Mouse (Mus musculus) megakaryocyte, embryonic 14.5 days (primary cell): ENCODE results near the gene Oxct1. TPM values are rescaled to one million over a fixed set of nuclear protein-coding genes. Genes with fewer than 3 reads are reported as not detected.

Experiments
- H3K27me3 ChIP-seq: replicated peaks from 2 replicates; pipeline ENCODE3; 2012; ENCODE audit warnings: inconsistent platforms
- H3K36me3 ChIP-seq: replicated peaks from 2 replicates; pipeline ENCODE3; 2012; ENCODE audit warnings: low read length, inconsistent platforms, mixed read lengths
- H3K4me1 ChIP-seq: 2 replicates; pipeline ENCODE4 v1.6.1; 2012; ENCODE audit warnings: inconsistent platforms
- H3K4me3 ChIP-seq: replicated peaks from 2 replicates; pipeline ENCODE3; 2012; ENCODE audit warnings: moderate library complexity, mild to moderate bottlenecking, inconsistent platforms
- H3K9me3 ChIP-seq: 2 replicates; pipeline ENCODE4 v1.6.1; 2012; ENCODE audit warnings: inconsistent platforms
- FLI1 ChIP-seq: IDR thresholded peaks from 2 replicates; pipeline ENCODE4 v1.6.1; 2012; ENCODE audit warnings: low read length, inconsistent platforms, mixed read lengths
- GATA1 ChIP-seq: IDR thresholded peaks from 3 replicates; pipeline ENCODE4 v1.6.1; 2012; ENCODE audit warnings: mixed read lengths, low read length, inconsistent platforms, borderline replicate concordance
- polyA plus RNA-seq: library from polyadenylated mRNA; stranded (reverse); fragments of >175 nt; gene quantifications from 2 replicates; pipeline ENCODE4 v1.2.3, GENCODE M21; 2012; ENCODE audit warnings: low replicate concordance; ENCODE audit not compliant: insufficient read depth

Gene Oxct1
- polyA plus RNA-seq, 1 experiment = 15.4 TPM

DNA sequence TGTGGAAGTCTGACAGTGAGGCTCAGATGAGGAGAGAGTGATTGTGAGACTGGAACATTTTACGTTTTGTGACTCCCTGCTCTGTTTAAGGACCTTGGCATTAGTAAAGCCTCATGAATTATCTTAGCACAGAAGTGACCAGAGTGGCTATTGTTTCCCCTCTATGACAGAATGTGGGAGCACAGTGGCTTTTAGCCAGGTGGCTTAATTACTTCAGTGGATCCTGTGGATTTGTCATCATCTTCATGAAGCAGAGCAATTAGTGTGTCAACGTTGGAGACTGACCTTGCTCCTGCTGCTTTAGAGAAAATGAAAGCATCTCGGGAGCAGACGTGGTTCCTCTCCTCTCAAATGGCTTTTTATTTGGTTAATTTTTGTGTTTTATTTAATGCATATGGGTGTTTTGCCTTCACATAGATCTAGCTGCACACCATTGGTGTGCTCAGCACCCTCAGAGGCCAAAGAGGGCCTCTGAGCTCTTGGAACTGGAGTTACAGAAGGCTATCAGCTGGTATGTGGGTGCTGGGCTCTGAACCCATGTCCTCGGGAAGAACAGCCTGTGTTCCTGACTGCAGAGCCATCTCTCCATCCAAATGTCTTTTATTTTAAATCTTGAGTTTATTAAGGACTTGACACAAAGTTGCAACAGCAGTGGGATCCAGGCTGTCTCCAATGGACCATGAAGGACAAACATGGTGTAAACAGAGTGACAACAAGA, 41.2 kb downstream of the Oxct1 start:
- peaks cover 5% of the 10 kb centered on the region; the same call in 1 of the 2 replicates for H3K4me1 ChIP-seq
- no peak overlapping the region for H3K4me3 ChIP-seq
- H3K27me3 ChIP-seq = no peaks in the 10 kb centered on the region
- H3K36me3 ChIP-seq = peaks cover 61% of the 10 kb centered on the region
- TF ChIP-seq GATA1 (no peak), FLI1 (no peak)
- H3K9me3 ChIP-seq = no peaks in the 10 kb centered on the region

DNA sequence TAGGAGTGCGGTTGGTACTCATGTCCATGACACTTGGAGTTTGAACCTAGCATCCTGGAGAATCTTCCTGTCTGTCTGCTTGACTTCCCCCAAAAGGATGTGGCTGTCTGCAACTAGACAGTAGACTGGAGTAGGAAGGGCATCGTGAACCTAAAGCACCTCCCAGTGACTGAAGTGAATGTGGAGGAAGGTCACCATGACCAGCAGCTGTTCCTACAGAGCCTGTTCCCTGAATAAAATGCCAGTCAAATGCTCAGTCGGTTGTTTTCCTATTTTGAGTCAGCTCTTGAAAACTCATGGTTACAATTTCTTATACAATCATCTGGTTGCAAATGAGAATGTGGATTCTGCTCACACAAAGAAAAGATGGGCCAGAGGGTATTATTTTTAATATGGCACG, 51.8 kb downstream of the Oxct1 start:
- Histone ChIP-seq H3K36me3 (peaks cover 32% of the 10 kb centered on the region), H3K9me3 (no peaks in the 10 kb centered on the region), H3K27me3 (no peaks in the 10 kb centered on the region), H3K4me1 (peaks cover 9% of the 10 kb centered on the region), H3K4me3 (no peak overlapping the region)
- TF ChIP-seq FLI1 (no peak), GATA1 (no peak)

DNA sequence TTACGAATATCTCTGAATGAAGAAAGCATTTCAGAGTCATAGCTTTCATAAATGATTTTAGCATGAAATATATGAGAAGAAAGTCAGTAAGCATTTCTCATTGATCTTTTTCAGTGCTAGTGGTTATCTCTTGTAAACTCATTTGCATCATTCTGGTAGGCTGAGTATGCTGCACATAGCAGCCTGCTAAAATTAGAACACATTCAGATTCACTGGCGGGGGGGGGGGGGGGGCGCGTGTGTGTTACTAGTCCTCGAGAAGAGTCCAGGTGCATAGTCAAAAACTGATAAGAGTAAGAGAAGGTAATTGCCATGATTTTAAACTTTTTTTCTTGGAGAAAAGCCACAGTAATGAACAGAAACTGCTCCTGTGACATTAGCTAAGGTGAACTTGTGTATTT, 52.6 kb downstream of the Oxct1 start:
- no peak for TF ChIP-seq FLI1
- no peak for TF ChIP-seq GATA1
- Histone ChIP-seq H3K27me3 (no peaks in the 10 kb centered on the region), H3K4me3 (no peak overlapping the region), H3K9me3 (no peaks in the 10 kb centered on the region), H3K36me3 (peaks cover 26% of the 10 kb centered on the region), H3K4me1 (peaks cover 9% of the 10 kb centered on the region)

DNA sequence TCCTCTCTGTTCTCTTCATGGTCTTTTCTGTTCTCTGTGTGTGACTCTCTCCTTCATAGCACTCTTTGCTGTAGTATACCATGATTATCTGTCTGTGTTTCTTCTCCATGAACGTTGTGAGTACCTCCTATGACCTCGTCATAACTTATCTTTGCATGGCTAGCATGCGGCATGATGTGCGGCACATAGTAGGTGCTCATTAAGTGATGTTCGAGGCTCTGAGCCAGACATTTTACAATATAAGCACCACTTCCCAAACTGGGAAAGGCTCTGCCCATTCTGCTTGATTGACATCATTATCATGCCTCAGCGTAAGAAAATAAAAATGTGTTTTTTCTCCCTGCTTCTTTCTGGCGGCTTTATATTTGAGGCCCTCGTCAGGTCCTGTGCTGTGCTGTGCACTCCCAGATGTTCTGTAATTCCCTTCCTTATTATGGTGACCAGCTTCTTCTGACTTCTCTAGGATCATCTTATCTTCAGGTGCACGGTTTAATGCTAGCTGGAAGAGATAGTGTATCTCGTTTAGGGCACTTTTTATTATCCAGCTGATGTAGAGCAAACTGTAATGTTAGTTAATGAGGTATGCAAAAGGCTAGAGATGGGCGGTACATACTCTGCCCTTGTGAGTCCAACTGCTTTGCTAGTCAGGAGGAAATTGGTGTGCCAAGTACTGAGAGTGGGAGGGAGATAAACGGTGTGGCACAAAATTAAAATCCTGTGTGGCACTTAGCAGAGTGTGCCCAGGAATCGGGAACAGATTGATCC, 53.4 kb downstream of the Oxct1 start:
- no peaks in the 10 kb centered on the region for H3K9me3 ChIP-seq
- peaks cover 9% of the 10 kb centered on the region for H3K4me1 ChIP-seq
- H3K4me3 ChIP-seq = no peak overlapping the region
- TF ChIP-seq GATA1 = no peak
- no peak for TF ChIP-seq FLI1
- no peaks in the 10 kb centered on the region for H3K27me3 ChIP-seq
- H3K36me3 ChIP-seq = peaks cover 24% of the 10 kb centered on the region

DNA sequence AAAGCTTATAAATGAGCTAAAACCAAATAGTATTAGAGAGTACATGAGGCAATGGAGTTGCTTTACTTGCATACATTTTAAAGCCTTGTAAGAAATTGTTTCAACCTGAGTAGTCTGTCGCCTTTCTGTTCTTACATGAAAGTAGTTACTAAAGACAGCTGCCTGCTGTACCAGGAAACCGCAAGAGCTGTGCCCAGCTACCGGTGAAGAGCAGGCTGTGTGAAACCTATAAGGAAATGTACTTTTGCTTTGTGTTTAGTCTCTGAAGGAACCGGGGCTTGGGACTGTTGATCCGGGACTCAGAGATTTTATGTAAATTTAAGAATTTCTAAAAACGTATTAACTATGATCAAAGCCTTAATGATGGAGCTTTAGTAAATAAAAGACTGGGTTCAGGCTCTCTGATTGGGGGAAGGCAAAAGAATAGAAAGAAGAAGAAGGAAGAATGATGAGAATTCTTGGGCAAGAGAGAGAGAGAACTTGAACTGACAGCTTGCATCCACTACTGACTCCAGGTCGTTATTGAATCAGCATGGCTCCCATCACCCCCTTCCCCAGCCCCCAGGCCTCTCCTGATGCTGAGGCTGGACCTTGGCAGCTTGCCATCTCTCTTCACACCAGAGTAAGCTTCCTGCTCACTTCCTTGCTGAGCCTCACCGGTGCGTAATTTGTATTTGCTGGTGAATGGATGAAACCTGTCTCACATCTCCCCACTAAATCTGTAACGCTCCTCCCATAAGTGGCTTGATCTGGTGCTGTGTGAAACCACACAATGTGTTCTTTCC, 59.6 kb downstream of the Oxct1 start:
- Histone ChIP-seq H3K4me1 (peaks cover 12% of the 10 kb centered on the region), H3K36me3 (peaks cover 8% of the 10 kb centered on the region), H3K4me3 (no peak overlapping the region), H3K9me3 (no peaks in the 10 kb centered on the region), H3K27me3 (no peaks in the 10 kb centered on the region)
- TF ChIP-seq FLI1 (no peak), GATA1 (no peak)

DNA sequence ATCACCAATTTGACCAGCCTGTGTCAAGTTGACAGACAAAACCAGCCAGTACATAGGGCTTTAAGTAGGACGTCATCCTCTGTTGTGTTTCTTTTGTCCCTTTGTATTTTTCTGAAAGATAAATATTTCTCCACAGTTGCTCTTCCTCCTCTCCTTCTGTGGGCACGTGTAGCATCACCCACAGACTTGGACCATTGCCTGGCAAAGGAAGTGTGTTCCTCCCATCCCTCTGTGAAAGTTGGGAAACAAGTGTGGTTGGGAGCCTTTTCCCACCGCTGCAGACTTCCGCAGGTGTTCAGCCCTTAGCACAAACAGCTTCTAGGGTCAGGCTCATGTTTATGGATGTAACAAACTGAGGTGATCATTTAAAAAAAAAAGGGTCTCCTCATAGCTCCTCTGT, 61.3 kb downstream of the Oxct1 start:
- TF ChIP-seq GATA1 = no peak
- no peak for TF ChIP-seq FLI1
- no peaks in the 10 kb centered on the region for H3K27me3 ChIP-seq
- peaks cover 24% of the 10 kb centered on the region for H3K36me3 ChIP-seq
- H3K4me1 ChIP-seq = peaks cover 12% of the 10 kb centered on the region
- no peaks in the 10 kb centered on the region for H3K9me3 ChIP-seq
- no peak overlapping the region for H3K4me3 ChIP-seq

DNA sequence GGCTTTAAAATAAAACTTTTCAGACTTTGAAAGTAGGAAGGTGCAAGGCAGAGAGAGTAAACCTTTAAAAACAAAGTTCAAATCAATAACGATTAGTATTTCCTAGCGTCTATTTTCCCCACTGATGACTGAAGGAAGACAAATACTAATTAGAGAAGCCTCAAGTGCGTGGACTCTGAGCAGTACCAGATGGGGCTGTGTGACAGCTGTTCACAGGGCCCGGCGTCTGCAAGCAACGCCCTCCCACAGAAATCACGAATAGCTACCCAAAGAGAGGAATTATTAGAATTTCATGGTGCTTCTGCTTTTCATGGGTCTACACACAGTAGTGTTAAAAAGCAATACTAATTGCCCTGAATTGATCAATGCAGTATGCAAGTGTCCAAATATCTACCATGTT, 61.7 kb downstream of the Oxct1 start:
- Histone ChIP-seq H3K4me1 (peaks cover 12% of the 10 kb centered on the region), H3K4me3 (no peak overlapping the region), H3K9me3 (no peaks in the 10 kb centered on the region), H3K36me3 (peaks cover 29% of the 10 kb centered on the region), H3K27me3 (no peaks in the 10 kb centered on the region)
- TF ChIP-seq GATA1 (no peak), FLI1 (no peak)

DNA sequence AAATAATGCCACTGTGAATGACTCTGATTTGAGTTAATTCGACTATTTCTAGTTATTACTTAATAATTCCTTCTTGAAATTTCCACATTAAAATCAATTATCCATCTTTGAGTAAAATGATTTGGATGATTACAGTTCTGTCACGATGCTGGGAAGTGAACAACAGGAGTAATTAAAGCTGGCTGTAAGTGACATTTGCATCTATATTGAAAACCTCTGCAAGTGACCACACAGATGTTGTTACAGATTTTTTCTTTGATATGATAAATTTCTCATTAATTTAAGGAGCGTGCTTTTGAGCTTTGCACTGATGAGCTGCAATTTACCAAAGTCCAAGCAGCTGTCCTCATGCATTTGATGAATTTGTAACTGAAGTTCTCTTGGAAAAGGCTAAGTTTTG, 64.4 kb downstream of the Oxct1 start:
- Histone ChIP-seq H3K36me3 (peaks cover 45% of the 10 kb centered on the region), H3K4me1 (peaks cover 7% of the 10 kb centered on the region), H3K27me3 (no peaks in the 10 kb centered on the region), H3K4me3 (no peak overlapping the region), H3K9me3 (no peaks in the 10 kb centered on the region)
- TF ChIP-seq FLI1 (no peak), GATA1 (no peak)

DNA sequence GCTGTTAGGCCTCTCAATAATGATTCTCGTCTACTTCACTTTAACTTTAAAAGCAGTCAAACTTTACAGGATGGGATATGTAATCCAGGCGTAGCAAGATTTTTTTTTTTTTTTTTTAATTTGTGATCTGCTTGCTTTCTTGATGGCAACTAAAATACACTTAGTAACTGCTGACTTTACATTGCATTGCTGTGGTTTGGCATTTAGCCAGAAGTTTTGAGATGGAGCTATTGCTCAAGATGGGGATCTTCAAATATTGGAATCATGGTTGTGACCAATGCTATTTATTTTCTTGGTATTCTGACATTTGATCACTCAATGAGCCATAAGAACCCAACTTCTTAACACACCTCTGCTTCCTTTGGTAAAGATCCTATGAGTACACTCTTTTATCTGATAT, 66.4 kb downstream of the Oxct1 start:
- no peak for TF ChIP-seq GATA1
- TF ChIP-seq FLI1 = no peak
- no peaks in the 10 kb centered on the region for H3K27me3 ChIP-seq
- no peaks in the 10 kb centered on the region for H3K9me3 ChIP-seq
- H3K4me1 ChIP-seq = no peaks in the 10 kb centered on the region
- H3K36me3 ChIP-seq = peaks cover 55% of the 10 kb centered on the region
- no peak overlapping the region for H3K4me3 ChIP-seq
